Mouse (Mus musculus) intestine, postnatal 0 days (tissue): ENCODE data around the gene Hdac6. TPM values are rescaled to one million over a fixed set of nuclear protein-coding genes. Genes with fewer than 3 reads are reported as not detected.

Experiments
- ATAC-seq: fragments of 200-750 bp; cut with Nextera tagmentation; 2 replicates; pipeline ENCODE4 v1.8.0; 2017; ENCODE audit warnings: mild to moderate bottlenecking, moderate TSS enrichment, moderate library complexity
- H3K27ac ChIP-seq: fragments of 300-500 bp; sonication (generic); 2 replicates; pipeline ENCODE4 v1.5.1; 2014; ENCODE audit warnings: mild to moderate bottlenecking, low read depth, low read length, moderate library complexity
- H3K27me3 ChIP-seq: fragments of 300-500 bp; sonication (generic); replicated peaks from 2 replicates; pipeline ENCODE4 v1.6.1; 2014; ENCODE audit warnings: low read length, mixed read lengths; ENCODE audit not compliant: control insufficient read depth, insufficient read depth
- H3K36me3 ChIP-seq: fragments of 300-500 bp; sonication (generic); 2 replicates; pipeline ENCODE4 v1.6.1; 2014; ENCODE audit warnings: mild to moderate bottlenecking, moderate library complexity; ENCODE audit not compliant: control insufficient read depth, insufficient read depth
- H3K4me1 ChIP-seq: fragments of 300-500 bp; sonication (generic); replicated peaks from 2 replicates; pipeline ENCODE4 v1.6.1; 2014; ENCODE audit warnings: antibody characterized with exemption, low read length, mixed read lengths; ENCODE audit not compliant: control insufficient read depth, insufficient read depth
- H3K4me2 ChIP-seq: fragments of 300-500 bp; sonication (generic); replicated peaks from 2 replicates; pipeline ENCODE4 v1.6.1; 2014; ENCODE audit warnings: low read depth, mild to moderate bottlenecking, moderate library complexity
- H3K4me3 ChIP-seq: fragments of 300-500 bp; sonication (generic); 2 replicates; pipeline ENCODE4 v1.5.1; 2014; ENCODE audit warnings: low read depth, low read length
- H3K9ac ChIP-seq: fragments of 300-500 bp; sonication (generic); 2 replicates; pipeline ENCODE4 v1.6.1; 2014; ENCODE audit warnings: mild to moderate bottlenecking, low read depth, low read length
- H3K9me3 ChIP-seq: fragments of 300-500 bp; sonication (generic); 2 replicates; pipeline ENCODE4 v1.6.1; 2016; ENCODE audit warnings: mixed run types; ENCODE audit not compliant: control insufficient read depth
- CTCF ChIP-seq: sonication (generic); IDR thresholded peaks from 2 replicates; pipeline ENCODE4 v1.5.1; 2016; ENCODE audit warnings: low read depth, mild to moderate bottlenecking, control low read depth, antibody characterized with exemption, moderate library complexity
- WGBS: fragments of 180-500 bp; shearing (Covaris S2); extraction: QIAGEN DNeasy Blood & Tissue Kit; methylation state at CpG from one replicate; pipeline ENCODE4 v1.1.7; 2014; 5-methylcytosine and 5-hydroxymethylcytosine counted together
- polyA plus RNA-seq: library from polyadenylated mRNA; unstranded; fragments of >200 nt; fragmentation: Nextera tagmentation; extraction: Ambion mirVana; gene quantifications from 2 replicates; pipeline ENCODE4 v1.2.1, GENCODE M21; 2015

Gene Hdac6
- polyA plus RNA-seq, 1 experiment from 2014 or later, result 4.6 TPM

- 87% methylated on average over 3 of the region's 3 CpGs for WGBS
- H3K4me1 ChIP-seq, result no peaks in the 10 kb centered on the region
- no peaks in the 10 kb centered on the region for H3K9me3 ChIP-seq
- H3K27me3 ChIP-seq, result no peaks in the 10 kb centered on the region
- no peak for ATAC-seq
- no peaks in the 10 kb centered on the region for H3K36me3 ChIP-seq
- H3K9ac ChIP-seq, result no peak overlapping the region
- H3K27ac ChIP-seq, result no peak overlapping the region
- no peak for TF ChIP-seq CTCF
- H3K4me3 ChIP-seq, result no peak overlapping the region
- no peak overlapping the region for H3K4me2 ChIP-seq
Measured at GRCm38 (mm10) chrX:7968899-7969298, 21.2 kb upstream of the Hdac6 start.

- H3K27ac ChIP-seq, result no peak overlapping the region
- no peaks in the 10 kb centered on the region for H3K9me3 ChIP-seq
- no peak overlapping the region for H3K9ac ChIP-seq
- H3K27me3 ChIP-seq, result no peaks in the 10 kb centered on the region
- H3K4me1 ChIP-seq, result no peaks in the 10 kb centered on the region
- TF ChIP-seq CTCF, result no peak
- H3K4me3 ChIP-seq, result no peak overlapping the region
- 73% methylated on average over 8 of the region's 8 CpGs for WGBS
- H3K4me2 ChIP-seq, result no peak overlapping the region
- no peak for ATAC-seq
- no peaks in the 10 kb centered on the region for H3K36me3 ChIP-seq
Measured at GRCm38 (mm10) chrX:7968226-7968625, 20.5 kb upstream of the Hdac6 start.

GRCm38 (mm10) chrX:7967596-7968201, 20.0 kb upstream of the Hdac6 start:
- WGBS, result 78% methylated on average over 8 of the region's 9 CpGs
- ATAC-seq, result no peak
- Histone ChIP-seq H3K9ac (no peak overlapping the region), H3K36me3 (no peaks in the 10 kb centered on the region), H3K4me1 (no peaks in the 10 kb centered on the region), H3K4me2 (no peak overlapping the region), H3K4me3 (no peak overlapping the region), H3K27me3 (no peaks in the 10 kb centered on the region), H3K9me3 (no peaks in the 10 kb centered on the region), H3K27ac (no peak overlapping the region)
- no peak for TF ChIP-seq CTCF

GRCm38 (mm10) chrX:7966161-7966560, 18.5 kb upstream of the Hdac6 start:
- 44% methylated on average over 4 of the region's 4 CpGs for WGBS
- no peak for ATAC-seq

GRCm38 (mm10) chrX:7963829-7964626, 16.3 kb upstream of the Hdac6 start:
- WGBS, result 63% methylated on average over 7 of the region's 7 CpGs
- H3K9ac ChIP-seq, result no peak overlapping the region
- no peak overlapping the region for H3K4me2 ChIP-seq
- no peak overlapping the region for H3K4me3 ChIP-seq
- H3K27me3 ChIP-seq, result no peaks in the 10 kb centered on the region
- H3K36me3 ChIP-seq, result no peaks in the 10 kb centered on the region
- no peak for ATAC-seq
- no peaks in the 10 kb centered on the region for H3K9me3 ChIP-seq
- H3K27ac ChIP-seq, result no peak overlapping the region
- no peak for TF ChIP-seq CTCF
- no peaks in the 10 kb centered on the region for H3K4me1 ChIP-seq

More at GRCm38 (mm10) chrX:7966161-7966560, 18.5 kb upstream of the Hdac6 start:
- no peak overlapping the region for H3K4me3 ChIP-seq
- no peak overlapping the region for H3K4me2 ChIP-seq
- H3K4me1 ChIP-seq, result no peaks in the 10 kb centered on the region
- H3K9me3 ChIP-seq, result no peaks in the 10 kb centered on the region
- H3K27me3 ChIP-seq, result no peaks in the 10 kb centered on the region
- H3K36me3 ChIP-seq, result no peaks in the 10 kb centered on the region
- H3K27ac ChIP-seq, result no peak overlapping the region
- H3K9ac ChIP-seq, result no peak overlapping the region
- no peak for TF ChIP-seq CTCF

GRCm38 (mm10) chrX:7958868-7959267, 11.2 kb upstream of the Hdac6 start:
- no peaks in the 10 kb centered on the region for H3K27me3 ChIP-seq
- H3K4me3 ChIP-seq, result no peak overlapping the region
- 87% methylated on average over 9 of the region's 9 CpGs for WGBS
- no peaks in the 10 kb centered on the region for H3K36me3 ChIP-seq
- no peak overlapping the region for H3K9ac ChIP-seq
- H3K4me1 ChIP-seq, result no peaks in the 10 kb centered on the region
- ATAC-seq, result no peak
- no peak for TF ChIP-seq CTCF
- H3K9me3 ChIP-seq, result no peaks in the 10 kb centered on the region
- H3K4me2 ChIP-seq, result no peak overlapping the region
- H3K27ac ChIP-seq, result no peak overlapping the region
